Mouse (Mus musculus) spleen, postnatal 10 days (tissue): Measurements from ENCODE around the gene Gm3317.
"Not testable (repeated sequence)": the region's sequence is repeated elsewhere in the genome, so short reads cannot be mapped to it uniquely, and the experiment has no call there.

ENCODE experiments used
- DNase-seq, 2 experiments: peaks; one replicate each; pipeline ENCODE4 v3.0.0; 2021 to 2022; ENCODE audit warnings: low spot score in 2 of 2

Gm3317 gene

DNA sequence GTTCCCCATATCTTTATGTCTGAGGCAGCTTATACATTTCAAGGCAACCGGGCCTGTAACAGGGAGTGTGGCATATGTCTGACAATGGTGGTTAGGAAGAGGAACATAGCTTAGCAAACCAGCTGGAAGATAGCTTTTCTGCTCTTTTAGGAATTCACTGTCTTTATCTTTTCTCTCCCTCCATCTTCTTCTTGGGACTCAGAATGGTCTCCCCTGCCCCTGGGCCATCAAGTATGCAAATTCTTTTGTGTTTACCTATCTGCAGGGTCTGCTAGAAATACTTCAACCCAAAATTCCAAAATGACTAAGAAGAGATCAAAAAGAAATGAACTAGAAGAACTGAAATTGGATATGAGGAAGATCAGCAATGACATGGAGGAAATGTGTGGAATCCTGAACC is at the start of gene Gm3317:
Gene Gm3317, plus strand, starts transcription at position 301 of the 400 bp plus-strand sequence.
- DNase-seq = not testable (repeated sequence)

GRCm38 (mm10) chr14:5131219-5131618 is 33.1 kb upstream of the Gm3317 start, which contains the start of gene Gm8279:
TSS of gene Gm8279 (plus strand) at chr14:5131519.
- DNase-seq = not testable (repeated sequence)

GRCm38 (mm10) chr14:5185493-5185892 is 21.2 kb downstream of the Gm3317 start, which contains the start of gene Gm8271:
TSS of gene Gm8271 (plus strand) at chr14:5185793.
- not testable (repeated sequence) for DNase-seq
